Mouse (Mus musculus): ENCODE data around the gene Inafm1. TPM values are rescaled to one million over a fixed set of nuclear protein-coding genes. Genes with fewer than 3 reads are reported as not detected.

Gene Inafm1
- total RNA-seq, 1 experiment from 2014 or later, result 16.4 TPM

Other genes starting within 250 kb of the Inafm1 start
- gene Bicra, start 225.7 kb downstream of the Inafm1 start, total RNA-seq (2017), result 2.2 to 10.0 TPM (median 2.6 TPM) in 3 replicates
- 0.11 to 0.29 TPM in 2 of 3 replicates, not detected in the other for gene Zfp541, start 211.8 kb downstream of the Inafm1 start, total RNA-seq (2017)
- 46.6 to 76.8 TPM (median 71.5 TPM) in 3 replicates for gene Napa, start 175.2 kb downstream of the Inafm1 start, total RNA-seq (2017)
- 9.6 to 18.6 TPM (median 15.9 TPM) in 3 replicates for gene Kptn, start 153.7 kb downstream of the Inafm1 start, total RNA-seq (2017)
- gene Slc8a2, start 143.8 kb downstream of the Inafm1 start, total RNA-seq (2017), result not detected in 3 replicates
- gene Meis3, start 98.5 kb downstream of the Inafm1 start, total RNA-seq (2017), result 3.0 to 15.5 TPM (median 6.4 TPM) in 3 replicates
- gene Dhx34, start 51.6 kb downstream of the Inafm1 start, total RNA-seq (2017), result 7.7 to 12.4 TPM (median 10.4 TPM) in 3 replicates
- gene C5ar2, start 29.5 kb downstream of the Inafm1 start, total RNA-seq (2017), result 2.9 to 8.0 TPM (median 7.0 TPM) in 3 replicates
- 11.2 to 17.0 TPM (median 13.7 TPM) in 3 replicates for gene C5ar1, start 14.1 kb downstream of the Inafm1 start, total RNA-seq (2017)
- gene Ccdc9, start 13.2 kb upstream of the Inafm1 start, total RNA-seq (2017), result 231 to 284 TPM (median 256 TPM) in 3 replicates
- gene Bbc3, start 34.8 kb upstream of the Inafm1 start, total RNA-seq (2017), result 26.4 to 30.9 TPM (median 30.1 TPM) in 3 replicates
- gene Sae1, start 114.2 kb upstream of the Inafm1 start, total RNA-seq (2017), result 108 to 150 TPM (median 134 TPM) in 3 replicates
- 20.4 to 63.1 TPM (median 27.4 TPM) in 3 replicates for gene Zc3h4, start 127.3 kb upstream of the Inafm1 start, total RNA-seq (2017)
- gene Tmem160, start 179.2 kb upstream of the Inafm1 start, total RNA-seq (2017), result 16.1 to 32.9 TPM (median 21.0 TPM) in 3 replicates
- not detected in 3 replicates for gene Npas1, start 204.1 kb upstream of the Inafm1 start, total RNA-seq (2017)